Comparison of ENCODE assay signal across 30 mouse cellular contexts in genomic region chr14:51015780-51016179, GRCm38 (mm10). TPM values are rescaled to one million over a fixed set of nuclear protein-coding genes. Genes with fewer than 3 reads are reported as not detected.
"Had no signal": no experiment of that assay in that cellular context is flagged by ENCODE, and none has a peak within 500 bp of the region (broad histone marks: within the 10 kb centered on the region; RNA-seq: fewer than 3 reads in every experiment).

No protein-coding gene starts in this region.

- ATAC-seq: forebrain, embryonic 13.5 days; forebrain, embryonic 14.5 days; forebrain, embryonic 15.5 days; forebrain, embryonic 16.5 days; forebrain, postnatal 0 days had no signal

- H3K36me3 ChIP-seq: embryonic facial prominence, embryonic 10.5 days; embryonic facial prominence, embryonic 12.5 days; embryonic facial prominence, embryonic 13.5 days; embryonic facial prominence, embryonic 15.5 days; forebrain, embryonic 10.5 days; forebrain, embryonic 12.5 days; forebrain, embryonic 15.5 days had no signal

- H3K4me2 ChIP-seq: embryonic facial prominence, embryonic 12.5 days; embryonic facial prominence, embryonic 13.5 days; embryonic facial prominence, embryonic 15.5 days; forebrain, embryonic 12.5 days; forebrain, embryonic 13.5 days; forebrain, embryonic 15.5 days had no signal

- H3K9me3 ChIP-seq: embryonic facial prominence, embryonic 10.5 days; embryonic facial prominence, embryonic 12.5 days; embryonic facial prominence, embryonic 13.5 days; embryonic facial prominence, embryonic 15.5 days; forebrain, embryonic 10.5 days; forebrain, embryonic 12.5 days; forebrain, embryonic 13.5 days; forebrain, embryonic 15.5 days had no signal

- H3K27ac ChIP-seq: embryonic facial prominence, embryonic 10.5 days; embryonic facial prominence, embryonic 12.5 days; embryonic facial prominence, embryonic 13.5 days; forebrain, embryonic 10.5 days; forebrain, embryonic 12.5 days; forebrain, embryonic 13.5 days; forebrain, embryonic 15.5 days; heart, adult 2 months had no signal

- H3K9ac ChIP-seq: embryonic facial prominence, embryonic 12.5 days; embryonic facial prominence, embryonic 13.5 days; embryonic facial prominence, embryonic 15.5 days; forebrain, embryonic 12.5 days; forebrain, embryonic 13.5 days; forebrain, embryonic 15.5 days; forebrain, postnatal 0 days had no signal

- H3K4me1 ChIP-seq: embryonic facial prominence, embryonic 10.5 days; embryonic facial prominence, embryonic 12.5 days; embryonic facial prominence, embryonic 15.5 days; forebrain, embryonic 10.5 days; forebrain, embryonic 12.5 days; forebrain, embryonic 13.5 days; forebrain, embryonic 15.5 days had no signal

- H3K27me3 ChIP-seq: embryonic facial prominence, embryonic 12.5 days; embryonic facial prominence, embryonic 13.5 days; embryonic facial prominence, embryonic 15.5 days; forebrain, embryonic 12.5 days; forebrain, embryonic 13.5 days; forebrain, embryonic 15.5 days had no signal

- H3K4me3 ChIP-seq: embryonic facial prominence, embryonic 10.5 days; embryonic facial prominence, embryonic 12.5 days; embryonic facial prominence, embryonic 13.5 days; embryonic facial prominence, embryonic 15.5 days; erythroblast, embryonic 14.5 days; forebrain, embryonic 10.5 days; forebrain, embryonic 12.5 days; forebrain, embryonic 13.5 days; forebrain, embryonic 15.5 days; gastrocnemius, adult 2 months; heart, adult 2 months had no signal

RNA-seq across cellular contexts. Expression of gene Rnase10, which starts 8.2 kb away (rescaled TPM):
- total RNA-seq: common myeloid progenitor, adult 5-6 weeks; forebrain, postnatal 0 days; gastrocnemius, adult 18-20 months; gastrocnemius, adult 2 months; gastrocnemius, adult 8-10 months; gastrocnemius, postnatal 14 days; gastrocnemius, postnatal 25 days; gastrocnemius, postnatal 36 days; gastrocnemius, postnatal 4 days had no signal
- polyA plus RNA-seq: embryonic facial prominence, embryonic 10.5 days; embryonic facial prominence, embryonic 12.5 days; erythroblast, embryonic 14.5 days; forebrain, embryonic 10.5 days; forebrain, embryonic 11.5 days; forebrain, embryonic 12.5 days; forebrain, embryonic 13.5 days; forebrain, embryonic 14.5 days; forebrain, embryonic 15.5 days; forebrain, embryonic 16.5 days; forebrain, postnatal 0 days had no signal

RNA-seq across cellular contexts. Expression of gene Rnase9, which starts 25.9 kb away (rescaled TPM):
- total RNA-seq: common myeloid progenitor, adult 5-6 weeks; forebrain, postnatal 0 days; gastrocnemius, adult 18-20 months; gastrocnemius, adult 2 months; gastrocnemius, adult 8-10 months; gastrocnemius, postnatal 10 days; gastrocnemius, postnatal 14 days; gastrocnemius, postnatal 25 days; gastrocnemius, postnatal 36 days; gastrocnemius, postnatal 4 days; granulocyte monocyte progenitor cell, adult 5-6 weeks; heart, adult 18-20 months; heart, adult 2 months; heart, adult 8-10 months had no signal
- polyA plus RNA-seq: embryonic facial prominence, embryonic 10.5 days; embryonic facial prominence, embryonic 11.5 days; embryonic facial prominence, embryonic 12.5 days; embryonic facial prominence, embryonic 13.5 days; embryonic facial prominence, embryonic 14.5 days; embryonic facial prominence, embryonic 15.5 days; erythroblast, embryonic 14.5 days; forebrain, embryonic 10.5 days; forebrain, embryonic 11.5 days; forebrain, embryonic 12.5 days; forebrain, embryonic 13.5 days; forebrain, embryonic 14.5 days; forebrain, embryonic 15.5 days; forebrain, embryonic 16.5 days; forebrain, postnatal 0 days; frontal cortex, adult 2 months; heart, adult 2 months had no signal

RNA-seq across cellular contexts. Expression of gene Rnase11, which starts 34.2 kb away (rescaled TPM):
- total RNA-seq: common myeloid progenitor, adult 5-6 weeks; forebrain, postnatal 0 days; gastrocnemius, adult 18-20 months; gastrocnemius, adult 2 months; gastrocnemius, adult 8-10 months; gastrocnemius, postnatal 10 days; gastrocnemius, postnatal 14 days; gastrocnemius, postnatal 25 days; gastrocnemius, postnatal 36 days; gastrocnemius, postnatal 4 days; granulocyte monocyte progenitor cell, adult 5-6 weeks; heart, adult 18-20 months; heart, adult 2 months; heart, adult 8-10 months had no signal
- polyA plus RNA-seq: cortical plate, adult 2 months; embryonic facial prominence, embryonic 10.5 days; embryonic facial prominence, embryonic 11.5 days; embryonic facial prominence, embryonic 12.5 days; embryonic facial prominence, embryonic 13.5 days; embryonic facial prominence, embryonic 14.5 days; embryonic facial prominence, embryonic 15.5 days; erythroblast, embryonic 14.5 days; forebrain, embryonic 10.5 days; forebrain, embryonic 11.5 days; forebrain, embryonic 12.5 days; forebrain, embryonic 13.5 days; forebrain, embryonic 14.5 days; forebrain, embryonic 15.5 days; forebrain, embryonic 16.5 days; forebrain, postnatal 0 days; frontal cortex, adult 2 months; heart, adult 2 months had no signal

RNA-seq across cellular contexts. Expression of gene Rnase12, which starts 41.7 kb away (rescaled TPM):
- total RNA-seq: common myeloid progenitor, adult 5-6 weeks; forebrain, postnatal 0 days; gastrocnemius, adult 18-20 months; gastrocnemius, adult 2 months; gastrocnemius, adult 8-10 months; gastrocnemius, postnatal 10 days; gastrocnemius, postnatal 14 days; gastrocnemius, postnatal 25 days; gastrocnemius, postnatal 36 days; gastrocnemius, postnatal 4 days; heart, adult 18-20 months; heart, adult 2 months; heart, adult 8-10 months had no signal
- polyA plus RNA-seq: cortical plate, adult 2 months; embryonic facial prominence, embryonic 10.5 days; embryonic facial prominence, embryonic 11.5 days; embryonic facial prominence, embryonic 12.5 days; embryonic facial prominence, embryonic 13.5 days; erythroblast, embryonic 14.5 days; forebrain, embryonic 10.5 days; forebrain, embryonic 11.5 days; forebrain, embryonic 12.5 days; forebrain, embryonic 13.5 days; forebrain, embryonic 14.5 days; forebrain, embryonic 15.5 days; forebrain, embryonic 16.5 days; forebrain, postnatal 0 days; heart, adult 2 months had no signal

RNA-seq across cellular contexts. Expression of gene Olfr750, which starts 58.5 kb away (rescaled TPM):
- total RNA-seq: common myeloid progenitor, adult 5-6 weeks; forebrain, postnatal 0 days; gastrocnemius, adult 18-20 months; gastrocnemius, adult 2 months; gastrocnemius, adult 8-10 months; gastrocnemius, postnatal 10 days; gastrocnemius, postnatal 14 days; gastrocnemius, postnatal 25 days; gastrocnemius, postnatal 36 days; gastrocnemius, postnatal 4 days; granulocyte monocyte progenitor cell, adult 5-6 weeks; heart, adult 18-20 months; heart, adult 2 months; heart, adult 8-10 months had no signal
- polyA plus RNA-seq: cortical plate, adult 2 months; embryonic facial prominence, embryonic 10.5 days; embryonic facial prominence, embryonic 11.5 days; embryonic facial prominence, embryonic 12.5 days; embryonic facial prominence, embryonic 13.5 days; embryonic facial prominence, embryonic 14.5 days; embryonic facial prominence, embryonic 15.5 days; erythroblast, embryonic 14.5 days; forebrain, embryonic 10.5 days; forebrain, embryonic 11.5 days; forebrain, embryonic 12.5 days; forebrain, embryonic 13.5 days; forebrain, embryonic 14.5 days; forebrain, embryonic 15.5 days; frontal cortex, adult 2 months; heart, adult 2 months had no signal
